Mouse (Mus musculus): Measurements from ENCODE around the gene Ccr7.

GRCm38 (mm10) chr11:99129287-99129686 is 25.6 kb downstream of the Ccr7 start:
- TF ChIP-seq POLR2A (IDR thresholded peaks at IDR 0.05; ENCODE audit: borderline replicate concordance, extremely low read depth, insufficient read depth, insufficient read length, poor library complexity, severe bottlenecking) (no peak), CTCF (IDR thresholded peaks at IDR 0.05; ENCODE audit: borderline replicate concordance, extremely low read depth, insufficient read depth, insufficient read length) (no peak)
